ENCODE assay signal across 27 mouse cellular contexts in genomic region chr9:60676429-60676828, GRCm38 (mm10). TPM values are rescaled to one million over a fixed set of nuclear protein-coding genes. Genes with fewer than 3 reads are reported as not detected.
"Had no signal": no experiment of that assay in that cellular context is flagged by ENCODE, and none has a peak within 500 bp of the region (broad histone marks: within the 10 kb centered on the region; RNA-seq: fewer than 3 reads in every experiment).

No protein-coding gene starts in this region.

- DNase-seq: kidney, adult 11 months; kidney, adult 8-10 months; kidney, postnatal 10 days; kidney, postnatal 36 days; layer of hippocampus, adult 9-11 months; liver; lung, adult 18-20 months; lung, postnatal 10 days; lung, postnatal 36 days; retina, postnatal 1 day; thymus, adult 18-20 months; thymus, postnatal 36 days had no signal

- ATAC-seq: intestine, embryonic 15.5 days; liver, embryonic 12.5 days; midbrain, embryonic 13.5 days; midbrain, embryonic 16.5 days had no signal

- H3K4me3 ChIP-seq: intestine, embryonic 15.5 days; kidney, embryonic 15.5 days; limb, embryonic 10.5 days; limb, embryonic 13.5 days; liver, embryonic 12.5 days; liver, embryonic 15.5 days; lung, embryonic 15.5 days; megakaryocyte, embryonic 14.5 days; midbrain, embryonic 10.5 days; midbrain, embryonic 13.5 days; myocyte; neural tube, embryonic 13.5 days had no signal

- H3K27ac ChIP-seq: intestine, embryonic 15.5 days; kidney, embryonic 15.5 days; limb, embryonic 10.5 days; limb, embryonic 13.5 days; liver, embryonic 12.5 days; liver, embryonic 15.5 days; lung, embryonic 15.5 days; midbrain, embryonic 10.5 days; midbrain, embryonic 13.5 days; neural tube, embryonic 13.5 days had no signal

RNA-seq across cellular contexts. Expression of gene Larp6, which starts 36.4 kb away (rescaled TPM):
- total RNA-seq: monocyte, adult 5-6 weeks; neutrophil, adult 5-6 weeks had no signal
